Mouse (Mus musculus) embryonic facial prominence, embryonic 14.5 days (tissue): ENCODE measurements at regions not wholly inside any gene's neighbourhood (a gene's known extent, or its start where the extent isn't known, plus 50 kb on each side); places are given as distances from the start of the nearest gene placed in this dataset.
A peak's percentile ranks its signal among the peaks of the same experiment; 100 is the strongest.

Experiments used
- ATAC-seq: fragments of 200-750 bp; cut with Nextera tagmentation; 2 replicates; pipeline ENCODE4 v1.8.0; 2017; ENCODE audit warnings: low read depth, moderate number of reproducible peaks, moderate TSS enrichment
- DNase-seq: peaks from one replicate; pipeline ENCODE4 v3.0.0-alpha.2; 2015; ENCODE audit warnings: low spot score
- H3K27ac ChIP-seq: fragments of 300-500 bp; sonication (generic); replicated peaks from 2 replicates; pipeline ENCODE4 v1.5.1; 2014; ENCODE audit warnings: low read depth, mild to moderate bottlenecking, low read length, moderate library complexity
- H3K27me3 ChIP-seq: fragments of 300-500 bp; sonication (generic); replicated peaks from 2 replicates; pipeline ENCODE4 v1.6.1; 2014; ENCODE audit warnings: low read length; ENCODE audit not compliant: control insufficient read depth, insufficient read depth
- H3K36me3 ChIP-seq: fragments of 300-500 bp; sonication (generic); 2 replicates; pipeline ENCODE4 v1.6.1; 2014; ENCODE audit warnings: low read length, mixed read lengths; ENCODE audit not compliant: control insufficient read depth, insufficient read depth
- H3K4me1 ChIP-seq: fragments of 300-500 bp; sonication (generic); 2 replicates; pipeline ENCODE4 v1.6.1; 2014; ENCODE audit warnings: antibody characterized with exemption, low read length; ENCODE audit not compliant: control insufficient read depth, insufficient read depth
- H3K4me2 ChIP-seq: fragments of 300-500 bp; sonication (generic); 2 replicates; pipeline ENCODE4 v1.6.1; 2014; ENCODE audit warnings: low read depth, mild to moderate bottlenecking, low read length, moderate library complexity, mixed read lengths
- H3K4me3 ChIP-seq: fragments of 300-500 bp; sonication (generic); 2 replicates; pipeline ENCODE4 v1.5.1; 2014; ENCODE audit warnings: low read depth, mild to moderate bottlenecking, low read length
- H3K9ac ChIP-seq: fragments of 300-500 bp; sonication (generic); 2 replicates; pipeline ENCODE4 v1.6.1; 2014; ENCODE audit warnings: low read depth, mild to moderate bottlenecking, low read length, moderate library complexity, mixed read lengths
- H3K9me3 ChIP-seq: fragments of 300-500 bp; sonication (generic); 2 replicates; pipeline ENCODE4 v1.6.1; 2016; ENCODE audit warnings: low read length; ENCODE audit not compliant: control insufficient read depth
- WGBS: fragments of 180-500 bp; shearing (Covaris S2); extraction: QIAGEN DNeasy Blood & Tissue Kit; methylation state at CpG from one replicate; pipeline ENCODE4 v1.1.7; 2014; 5-methylcytosine and 5-hydroxymethylcytosine counted together

DNA sequence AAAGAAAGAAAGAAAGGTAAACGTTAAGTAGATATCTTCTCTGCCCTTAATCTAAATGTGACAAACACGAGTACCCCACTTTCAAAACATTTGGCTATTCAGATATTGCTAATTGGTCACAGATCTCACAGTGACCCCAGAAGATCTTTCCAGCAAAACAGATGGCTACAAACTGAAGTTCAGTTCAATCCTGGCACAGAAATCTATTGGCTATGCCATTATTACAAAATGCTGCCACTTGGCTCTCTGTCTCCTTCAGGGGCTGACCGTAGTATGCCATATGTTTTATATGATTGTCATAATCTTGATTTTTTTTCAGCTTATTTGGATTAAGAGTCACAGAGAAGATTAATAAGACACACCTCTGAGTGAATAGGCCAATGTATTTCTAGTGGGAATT lies 873.2 kb downstream of the Slc22a22 start:
- Histone ChIP-seq H3K9me3 (no peaks in the 10 kb centered on the region), H3K9ac (no peak overlapping the region), H3K36me3 (no peaks in the 10 kb centered on the region), H3K4me2 (no peak overlapping the region), H3K4me3 (no peak overlapping the region), H3K27ac (no peak overlapping the region), H3K27me3 (no peaks in the 10 kb centered on the region), H3K4me1 (no peaks in the 10 kb centered on the region)
- 84% methylated on average over 3 of the region's 3 CpGs for WGBS
- no peak for DNase-seq
- no peak for ATAC-seq

DNA sequence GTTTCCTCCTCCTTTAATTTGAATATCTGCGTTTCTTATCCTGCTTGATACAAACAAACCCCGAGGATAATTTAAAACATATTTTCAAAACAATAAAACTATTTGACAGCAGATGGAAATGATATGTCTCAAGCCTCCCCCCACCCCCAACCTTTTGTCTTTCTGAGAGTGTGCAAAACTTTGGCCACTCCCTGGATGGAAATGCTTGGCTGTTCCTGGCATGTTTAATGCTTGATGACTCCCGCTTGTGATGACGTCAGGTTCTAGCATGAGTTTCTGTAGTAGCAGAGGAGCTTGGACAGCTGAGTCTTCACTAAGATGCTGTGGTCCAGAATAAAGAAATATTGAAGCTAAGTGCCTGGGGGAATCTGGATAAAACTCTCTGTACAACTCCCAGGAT lies 884.8 kb downstream of the Slc22a22 start:
- ATAC-seq: no peak
- H3K36me3 ChIP-seq: no peaks in the 10 kb centered on the region
- H3K4me3 ChIP-seq: no peak overlapping the region
- no peaks in the 10 kb centered on the region for H3K9me3 ChIP-seq
- H3K27me3 ChIP-seq: no peaks in the 10 kb centered on the region
- H3K27ac ChIP-seq: no peak overlapping the region
- peak; percentile 76 for DNase-seq
- H3K4me2 ChIP-seq: no peak overlapping the region
- H3K9ac ChIP-seq: no peak overlapping the region
- H3K4me1 ChIP-seq: no peaks in the 10 kb centered on the region
- WGBS: 41% methylated on average over 4 of the region's 4 CpGs

DNA sequence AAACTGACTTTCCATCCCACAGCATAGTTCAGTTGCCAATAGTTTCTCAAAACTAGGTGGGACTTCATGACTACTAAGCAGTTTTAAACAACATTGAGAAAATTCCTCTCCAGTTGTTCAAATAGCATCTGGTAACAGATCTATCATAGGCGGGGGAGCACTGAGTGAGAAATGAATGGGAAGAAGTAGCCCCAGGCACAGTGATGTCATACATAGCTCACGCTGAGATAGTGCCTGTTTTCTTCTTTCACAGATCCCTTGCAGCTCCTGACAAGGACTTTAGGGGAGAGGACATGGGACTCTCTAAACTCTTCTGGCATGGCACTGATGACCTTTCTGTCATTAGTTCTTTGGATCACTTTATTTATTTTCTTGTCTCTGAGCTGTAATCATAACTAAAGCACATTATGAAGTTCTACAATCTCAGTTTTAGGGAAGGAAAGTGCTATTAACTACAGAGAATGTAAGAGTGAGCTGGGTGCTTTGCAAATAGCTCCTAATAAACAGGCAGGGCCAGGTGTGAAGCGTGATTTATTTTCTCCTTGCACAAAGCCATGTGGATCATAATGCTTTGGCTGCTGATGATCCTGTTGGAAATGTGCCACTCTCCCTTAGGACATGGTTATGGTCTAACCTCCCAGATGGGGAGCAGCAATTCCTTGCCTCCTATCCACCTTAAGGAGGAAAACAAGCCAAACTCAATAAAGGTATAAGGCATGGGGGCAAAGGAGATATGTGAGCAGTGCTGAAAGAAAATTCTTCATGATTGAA lies 896.5 kb downstream of the Slc22a22 start:
- 37% methylated on average over 3 of the region's 3 CpGs for WGBS
- H3K27me3 ChIP-seq: no peaks in the 10 kb centered on the region
- no peaks in the 10 kb centered on the region for H3K4me1 ChIP-seq
- H3K9me3 ChIP-seq: no peaks in the 10 kb centered on the region
- no peaks in the 10 kb centered on the region for H3K36me3 ChIP-seq
- no peak overlapping the region for H3K27ac ChIP-seq
- ATAC-seq (no peak), DNase-seq (no peak)
- H3K4me2 ChIP-seq: no peak overlapping the region
- no peak overlapping the region for H3K9ac ChIP-seq
- H3K4me3 ChIP-seq: no peak overlapping the region

DNA sequence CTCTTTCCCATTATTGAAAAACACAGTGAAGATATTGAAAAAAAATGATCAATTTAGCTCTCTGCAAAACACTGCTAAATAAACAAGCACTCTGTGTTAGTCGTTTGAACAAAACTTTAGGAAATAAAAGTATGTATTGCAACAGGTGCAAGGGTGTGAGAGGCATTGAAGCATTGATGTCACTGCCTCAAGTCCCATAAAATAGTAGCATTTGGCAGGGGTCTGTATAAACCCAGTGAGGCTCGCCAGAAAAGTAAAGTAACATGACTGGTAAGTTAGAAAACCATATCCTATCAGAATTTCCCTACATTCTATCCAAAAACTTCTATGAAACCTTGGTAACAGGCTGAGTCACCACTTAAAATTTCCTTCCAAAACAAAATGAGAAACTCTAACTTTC lies 914.2 kb downstream of the Slc22a22 start:
- DNase-seq: no peak
- Histone ChIP-seq H3K36me3 (no peaks in the 10 kb centered on the region), H3K27ac (no peak overlapping the region), H3K4me3 (no peak overlapping the region), H3K27me3 (no peaks in the 10 kb centered on the region), H3K9ac (no peak overlapping the region), H3K4me1 (no peaks in the 10 kb centered on the region), H3K9me3 (no peaks in the 10 kb centered on the region), H3K4me2 (no peak overlapping the region)
- ATAC-seq: no peak
- 52% methylated on average over 2 of the region's 2 CpGs for WGBS

- DNase-seq (no peak), ATAC-seq (no peak)
- no peaks in the 10 kb centered on the region for H3K36me3 ChIP-seq
- H3K4me3 ChIP-seq: no peak overlapping the region
- H3K27me3 ChIP-seq: no peaks in the 10 kb centered on the region
- no peak overlapping the region for H3K9ac ChIP-seq
- no peaks in the 10 kb centered on the region for H3K9me3 ChIP-seq
- no peaks in the 10 kb centered on the region for H3K4me1 ChIP-seq
- WGBS: 45% methylated on average over 1 of the region's 1 CpGs
- no peak overlapping the region for H3K27ac ChIP-seq
- H3K4me2 ChIP-seq: no peak overlapping the region
These were observed 914.6 kb downstream of the Slc22a22 start for GRCm38 (mm10) chr15:56562785-56563184.

- no peak overlapping the region for H3K4me3 ChIP-seq
- ATAC-seq (no peak), DNase-seq (no peak)
- H3K9ac ChIP-seq: no peak overlapping the region
- H3K27me3 ChIP-seq: no peaks in the 10 kb centered on the region
- no peaks in the 10 kb centered on the region for H3K4me1 ChIP-seq
- H3K4me2 ChIP-seq: no peak overlapping the region
- no peaks in the 10 kb centered on the region for H3K9me3 ChIP-seq
- H3K36me3 ChIP-seq: no peaks in the 10 kb centered on the region
- 83% methylated on average over 2 of the region's 2 CpGs for WGBS
- H3K27ac ChIP-seq: no peak overlapping the region
These were observed 915.3 kb downstream of the Slc22a22 start for GRCm38 (mm10) chr15:56562143-56562542.

- Histone ChIP-seq H3K27ac (no peak overlapping the region), H3K4me2 (no peak overlapping the region), H3K9me3 (no peaks in the 10 kb centered on the region), H3K36me3 (no peaks in the 10 kb centered on the region), H3K4me3 (no peak overlapping the region), H3K27me3 (no peaks in the 10 kb centered on the region), H3K4me1 (no peaks in the 10 kb centered on the region), H3K9ac (no peak overlapping the region)
- ATAC-seq (no peak), DNase-seq (no peak)
- whole genome bisulfite sequencing: 81% methylated on average over 3 of the region's 3 CpGs
These were observed 923.0 kb downstream of the Slc22a22 start for GRCm38 (mm10) chr15:56554386-56554785.

- H3K4me1 ChIP-seq: no peaks in the 10 kb centered on the region
- H3K4me3 ChIP-seq: no peak overlapping the region
- no peaks in the 10 kb centered on the region for H3K36me3 ChIP-seq
- no peak overlapping the region for H3K27ac ChIP-seq
- no peaks in the 10 kb centered on the region for H3K9me3 ChIP-seq
- no peak for ATAC-seq
- no peaks in the 10 kb centered on the region for H3K27me3 ChIP-seq
- H3K4me2 ChIP-seq: no peak overlapping the region
- WGBS: 84% methylated on average over 1 of the region's 1 CpGs
- H3K9ac ChIP-seq: no peak overlapping the region
- no peak for DNase-seq
These were observed 923.6 kb downstream of the Slc22a22 start for GRCm38 (mm10) chr15:56553851-56554250.

GRCm38 (mm10) chr15:56531529-56531928 lies 945.9 kb downstream of the Slc22a22 start:
- Histone ChIP-seq H3K27ac (no peak overlapping the region), H3K4me1 (no peaks in the 10 kb centered on the region), H3K27me3 (no peaks in the 10 kb centered on the region), H3K4me3 (no peak overlapping the region), H3K4me2 (no peak overlapping the region), H3K9ac (no peak overlapping the region), H3K36me3 (no peaks in the 10 kb centered on the region), H3K9me3 (no peaks in the 10 kb centered on the region)
- no peak for ATAC-seq
- no peak for DNase-seq
- 39% methylated on average over 2 of the region's 2 CpGs for WGBS
